Mouse (Mus musculus): ENCODE measurements around the gene Ppp1r1a.

DNA sequence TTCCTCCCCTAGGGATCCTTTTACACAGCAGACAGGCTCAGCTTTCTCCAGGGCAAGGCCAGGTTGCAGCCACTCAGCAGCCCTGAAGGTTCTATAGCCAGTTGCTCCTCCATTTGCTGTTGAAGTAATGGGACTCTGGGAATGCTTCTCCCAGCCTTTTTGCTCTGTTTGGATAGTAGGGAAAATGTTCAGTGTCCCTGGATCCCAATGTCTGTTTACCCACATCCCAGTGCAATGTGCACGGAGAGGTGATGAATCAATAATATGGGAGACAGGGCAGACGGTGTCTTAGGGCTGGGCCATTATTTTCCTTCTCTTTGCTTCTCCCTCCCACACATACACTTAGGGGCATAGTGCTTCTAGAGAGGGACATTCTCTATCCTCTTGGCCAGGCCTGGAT lies 1.5 kb upstream of the Ppp1r1a start:
- TF ChIP-seq HCFC1 (IDR thresholded peaks at IDR 0.05; ENCODE audit: borderline replicate concordance, insufficient read depth, low read length) (no peak), ZNF384 (IDR thresholded peaks at IDR 0.05; ENCODE audit: low read depth, low read length) (no peak), CHD2 (IDR thresholded peaks at IDR 0.05; ENCODE audit: low read depth, low read length) (no peak), ZC3H11A (IDR thresholded peaks at IDR 0.05; ENCODE audit: borderline replicate concordance, low read depth, low read length) (no peak)
